Mouse (Mus musculus) megakaryocyte-erythroid progenitor cell, adult 5-6 weeks (primary cell): ENCODE measurements around the gene Smurf2. TPM values are rescaled to one million over a fixed set of nuclear protein-coding genes. Genes with fewer than 3 reads are reported as not detected.
A peak's percentile ranks its signal among the peaks of the same experiment; 100 is the strongest.
"Not testable (repeated sequence)": the region's sequence is repeated elsewhere in the genome, so short reads cannot be mapped to it uniquely, and the experiment has no call there.

ENCODE experiments used
- ATAC-seq: replicated peaks from 2 replicates; pipeline ENCODE4 v1.8.0; 2016; ENCODE audit warnings: mild to moderate bottlenecking, inconsistent platforms; ENCODE audit not compliant: severe bottlenecking, poor library complexity, low FRiP score, low TSS enrichment
- total RNA-seq, 2 experiments: library from RNA; stranded (forward) in 1 of 2; stranded (reverse) in 1 of 2; fragments of 200-1000, 215-1000 nt in 1 of 2; fragments of >200 nt in 1 of 2; fragmentation: Nextera tagmentation in 1 of 2; gene quantifications; 2 replicates each; pipeline ENCODE4 v1.2.3; 2014 to 2017

Gene Smurf2
- total RNA-seq, 2 experiments from 2014 or later, result 12.0 to 24.5 TPM

GRCm38 (mm10) chr11:106816316-106816715, 104.2 kb downstream of the Smurf2 start:
- no peak for ATAC-seq

GRCm38 (mm10) chr11:106815761-106816160, 104.8 kb downstream of the Smurf2 start:
- no peak for ATAC-seq

- ATAC-seq, result no peak
These were observed 105.2 kb downstream of the Smurf2 start for GRCm38 (mm10) chr11:106815331-106815730.

GRCm38 (mm10) chr11:106814601-106815320, 105.8 kb downstream of the Smurf2 start:
- no peak for ATAC-seq

DNA sequence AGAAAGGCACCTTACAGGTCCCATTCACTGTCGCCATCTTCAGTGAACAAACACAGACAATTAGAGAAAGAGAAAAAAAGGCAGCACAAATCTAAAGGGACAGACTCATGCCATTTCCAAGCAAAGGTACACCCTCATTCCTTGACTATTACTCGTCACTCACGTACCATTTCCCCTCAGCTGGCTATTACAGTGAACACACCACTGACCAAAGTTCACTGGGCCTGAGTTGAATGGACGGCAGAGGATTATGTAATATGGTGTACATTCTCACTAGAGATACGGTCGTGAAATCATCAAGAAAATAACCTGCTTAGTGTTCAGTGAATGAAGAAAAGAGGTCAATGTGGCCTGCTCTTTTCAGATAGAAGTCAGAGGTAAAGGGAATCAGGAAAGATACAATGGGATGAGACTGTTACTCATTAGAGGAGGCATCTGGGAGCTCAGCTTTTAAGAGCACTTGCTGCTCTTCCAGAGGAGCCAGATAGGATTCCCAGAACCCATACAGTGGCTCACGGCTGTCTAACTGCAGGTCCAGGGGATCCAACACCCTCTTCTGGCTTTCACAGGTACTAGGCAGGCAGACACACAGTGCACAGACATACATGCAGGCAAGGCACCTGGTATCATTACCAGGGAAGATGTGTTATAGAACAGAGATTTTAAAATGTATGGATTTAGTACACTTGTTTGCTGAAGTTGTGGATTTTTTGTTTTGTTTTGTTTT, 107.9 kb downstream of the Smurf2 start:
- ATAC-seq, result no peak

GRCm38 (mm10) chr11:106807442-106807841, 113.1 kb downstream of the Smurf2 start:
- ATAC-seq, result not testable (repeated sequence)

- ATAC-seq, result no peak
These were observed 118.4 kb downstream of the Smurf2 start for GRCm38 (mm10) chr11:106802069-106802627.

DNA sequence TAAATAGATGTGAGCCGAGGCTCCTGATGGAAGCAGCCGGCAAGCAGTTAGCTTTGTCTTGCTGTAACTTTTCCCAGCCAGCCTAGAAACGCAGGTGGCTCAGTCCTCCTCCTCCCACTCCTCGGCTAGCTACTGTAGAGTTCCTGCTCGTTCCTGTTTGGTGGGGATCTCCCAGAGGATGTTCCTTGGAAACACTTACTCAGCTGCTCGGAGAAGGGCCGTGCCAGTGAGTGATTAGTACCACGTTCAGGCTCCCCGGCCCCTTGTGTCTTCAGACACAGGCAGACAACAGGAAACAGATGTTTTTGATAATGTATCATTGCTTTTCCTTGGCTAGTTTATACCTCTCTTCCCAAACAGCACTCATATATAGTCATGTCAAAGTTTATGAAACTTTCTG, 124.8 kb downstream of the Smurf2 start:
- no peak for ATAC-seq

- ATAC-seq, result no peak
These were observed 126.7 kb downstream of the Smurf2 start for GRCm38 (mm10) chr11:106793846-106794245.

DNA sequence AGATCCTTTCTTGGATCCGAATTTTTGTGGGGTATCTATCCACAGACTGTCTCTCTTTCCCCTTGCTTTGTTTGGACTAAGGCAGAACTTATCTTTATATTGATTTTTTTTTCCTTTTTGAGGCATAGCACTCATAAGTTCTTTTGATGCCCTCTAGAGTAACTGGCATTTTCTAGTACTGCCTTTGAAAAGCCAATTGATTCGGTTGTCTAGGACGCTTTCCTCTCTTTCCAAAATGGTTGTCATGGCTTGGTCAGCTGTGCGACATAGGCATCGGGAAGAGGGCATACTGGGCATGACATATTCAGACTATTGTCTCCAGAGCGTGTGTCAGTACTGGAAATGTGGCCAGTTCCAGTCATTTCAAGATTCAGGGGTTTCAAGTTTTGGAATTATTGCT, 130.9 kb downstream of the Smurf2 start:
- no peak for ATAC-seq

DNA sequence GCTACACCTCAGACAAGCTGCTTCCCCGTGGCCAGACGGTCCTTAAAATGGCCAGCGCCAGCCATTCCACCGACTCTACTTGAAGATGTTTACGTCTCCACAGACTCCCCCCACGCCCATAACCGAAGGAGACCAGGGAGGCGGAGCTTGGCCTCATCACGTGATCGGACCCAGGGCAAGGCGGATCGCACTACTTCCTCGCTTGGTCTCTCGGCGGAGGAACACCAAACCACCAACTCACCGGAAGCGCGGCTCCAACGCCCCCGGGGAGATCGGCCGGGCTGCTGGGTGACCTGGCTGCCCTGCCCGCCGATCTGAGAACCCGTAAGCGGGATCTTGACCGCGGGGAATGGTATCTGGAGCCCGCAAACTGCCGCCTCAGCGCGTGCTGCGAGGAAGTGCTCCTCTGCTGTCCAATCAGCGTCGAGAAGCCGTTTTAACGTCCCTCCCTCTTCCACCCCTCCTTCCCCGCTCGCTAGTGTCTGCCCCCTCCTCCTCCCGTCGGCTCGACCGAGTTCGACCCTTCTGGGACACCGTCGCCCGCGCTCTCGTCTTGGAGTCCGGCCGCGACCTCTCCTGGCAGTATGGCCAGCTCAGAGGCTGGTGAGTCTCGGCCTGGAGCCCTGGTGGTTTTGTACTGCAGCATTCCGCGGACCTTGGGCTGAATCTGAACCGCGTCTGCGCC, 131.6 kb downstream of the Smurf2 start, which contains the start of the genes Ddx5 and Cep95:
Ddx5 (minus strand) TSS at position 411 of the 685 bp plus-strand sequence.
Cep95 (plus strand) TSS at position 478 of the 685 bp plus-strand sequence.
- ATAC-seq, result peak; percentile 80

GRCm38 (mm10) chr11:106788026-106788774, 132.3 kb downstream of the Smurf2 start:
- peak; percentile 55 for ATAC-seq

GRCm38 (mm10) chr11:106787131-106788025, 133.1 kb downstream of the Smurf2 start:
- peak; percentile 9 for ATAC-seq

DNA sequence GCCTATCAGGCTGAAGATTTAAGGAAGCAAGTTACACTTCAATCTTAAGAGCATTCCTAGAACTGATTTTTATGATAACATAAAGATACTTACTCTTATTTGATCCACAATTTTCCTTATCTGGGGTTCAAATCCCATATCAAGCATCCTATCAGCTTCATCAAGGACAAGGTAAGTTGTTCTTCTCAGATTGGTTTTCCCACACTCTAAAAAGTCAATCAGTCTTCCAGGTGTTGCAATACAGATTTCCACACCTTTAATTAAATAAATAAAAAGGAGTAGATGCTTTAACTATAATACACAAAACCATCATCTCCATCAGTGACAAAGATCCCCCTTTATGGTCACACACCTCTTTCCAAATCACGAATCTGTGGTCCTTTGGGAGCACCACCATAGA, 135.5 kb downstream of the Smurf2 start:
- ATAC-seq, result no peak

GRCm38 (mm10) chr11:106784476-106784875, 136.0 kb downstream of the Smurf2 start:
- ATAC-seq, result no peak

DNA sequence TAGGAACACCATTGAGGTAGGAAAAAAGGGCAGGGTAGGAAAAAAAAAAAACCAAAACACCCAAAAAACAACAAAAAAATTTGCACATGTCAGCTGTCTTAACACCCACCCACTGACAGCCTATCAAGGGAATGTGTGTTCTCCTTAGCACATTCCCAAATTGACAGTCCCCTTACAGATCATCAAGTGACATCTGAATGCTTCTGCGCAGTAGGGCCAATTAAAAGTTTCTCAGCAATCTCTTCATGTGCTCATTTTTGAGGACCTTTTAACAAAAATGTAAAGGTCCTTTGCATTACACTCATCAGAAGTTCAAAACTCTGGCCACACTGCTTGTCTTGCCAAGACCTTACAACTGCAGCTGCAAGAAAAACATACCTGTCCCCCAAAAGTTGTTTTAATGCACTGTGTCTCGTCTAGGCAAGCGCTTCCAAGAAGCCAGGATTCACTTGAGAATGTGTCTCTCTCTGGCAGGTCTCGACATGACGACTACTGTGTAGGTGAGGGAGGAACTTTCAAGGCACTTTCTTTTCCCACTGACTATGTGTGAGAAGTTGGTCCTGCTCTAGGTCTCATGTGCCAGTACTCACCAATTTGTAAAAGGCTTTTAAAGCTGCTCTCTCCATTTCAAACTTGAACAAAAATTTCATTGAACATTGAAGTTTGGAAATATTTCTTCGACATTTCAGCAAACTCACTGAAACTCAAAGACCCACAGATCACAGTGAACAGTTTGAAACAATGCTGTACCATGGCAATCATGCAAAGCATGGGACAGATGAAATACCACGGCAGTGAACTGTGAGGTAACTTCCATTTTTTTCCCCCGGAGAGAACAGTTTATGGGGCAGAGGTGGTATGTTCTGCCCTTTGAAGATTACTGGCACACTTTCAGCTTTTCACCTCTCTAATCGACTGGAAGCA, 137.4 kb downstream of the Smurf2 start:
- ATAC-seq, result no peak

DNA sequence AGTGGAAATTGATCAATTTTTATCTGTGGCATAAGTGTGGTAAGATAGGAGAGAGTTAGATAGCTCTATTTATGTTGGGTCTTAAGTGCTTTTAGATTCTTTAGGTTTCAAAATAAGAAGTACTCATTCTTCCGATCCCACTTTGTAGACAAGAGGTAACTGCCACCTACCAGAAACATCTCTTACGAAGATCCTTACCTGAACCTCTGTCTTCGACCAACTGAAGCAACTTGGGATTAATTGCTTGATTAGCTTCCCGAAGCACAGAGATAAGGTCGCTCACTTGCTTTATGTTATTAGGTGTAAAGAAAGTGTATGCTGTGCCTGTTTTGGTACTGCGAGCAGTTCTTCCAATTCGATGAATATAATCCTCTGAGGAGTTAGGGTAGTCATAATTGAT, 138.2 kb downstream of the Smurf2 start:
- not testable (repeated sequence) for ATAC-seq
